Mouse (Mus musculus) embryo, embryonic 10.5 days (tissue): ENCODE results near the gene Asprv1.

Experiments used
- DNase-seq: peaks from one replicate; pipeline ENCODE4 v3.0.0-alpha.2; 2015; ENCODE audit warnings: low spot score

The Asprv1 gene

DNA sequence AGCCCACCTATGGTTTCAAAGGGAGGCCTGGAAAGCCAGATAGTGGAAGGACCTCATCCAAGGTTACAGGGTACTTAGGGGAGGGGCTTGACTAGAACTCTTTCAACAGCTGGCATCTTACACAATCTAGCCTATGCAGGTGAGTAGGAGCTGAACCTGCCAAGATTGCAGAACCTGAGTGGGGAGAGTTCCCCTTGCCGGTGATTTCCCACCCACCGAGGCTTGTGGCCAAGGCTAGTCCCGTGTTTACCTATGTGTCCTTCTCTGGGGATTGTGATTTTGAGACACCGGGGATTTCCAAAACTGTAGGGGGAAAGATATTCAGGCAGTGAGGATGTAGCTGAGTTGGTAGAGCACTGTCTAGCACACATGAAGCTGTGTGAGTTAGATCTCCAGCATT lies 12.7 kb upstream of the Asprv1 start:
- DNase-seq, result no peak

DNA sequence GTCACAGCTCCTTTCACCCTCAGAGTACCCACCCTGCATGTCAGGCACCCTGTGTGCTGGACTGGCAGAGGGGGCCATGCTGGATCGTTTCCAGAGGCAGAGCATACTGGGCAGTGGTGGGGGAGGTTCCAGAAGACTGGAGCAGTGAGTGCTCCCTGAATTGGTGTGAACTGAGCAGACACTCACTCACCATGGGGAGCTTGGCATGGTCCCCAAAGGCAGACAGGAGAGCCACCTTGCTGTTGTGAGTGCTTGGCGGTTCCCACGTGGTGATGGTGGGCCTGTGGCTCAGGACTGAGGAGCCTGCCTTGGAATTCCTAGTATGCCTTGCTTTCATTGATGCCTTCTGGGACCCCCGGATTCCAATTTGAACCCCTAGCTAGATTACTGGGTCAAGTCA lies 4.8 kb upstream of the Asprv1 start:
- DNase-seq, result no peak

DNA sequence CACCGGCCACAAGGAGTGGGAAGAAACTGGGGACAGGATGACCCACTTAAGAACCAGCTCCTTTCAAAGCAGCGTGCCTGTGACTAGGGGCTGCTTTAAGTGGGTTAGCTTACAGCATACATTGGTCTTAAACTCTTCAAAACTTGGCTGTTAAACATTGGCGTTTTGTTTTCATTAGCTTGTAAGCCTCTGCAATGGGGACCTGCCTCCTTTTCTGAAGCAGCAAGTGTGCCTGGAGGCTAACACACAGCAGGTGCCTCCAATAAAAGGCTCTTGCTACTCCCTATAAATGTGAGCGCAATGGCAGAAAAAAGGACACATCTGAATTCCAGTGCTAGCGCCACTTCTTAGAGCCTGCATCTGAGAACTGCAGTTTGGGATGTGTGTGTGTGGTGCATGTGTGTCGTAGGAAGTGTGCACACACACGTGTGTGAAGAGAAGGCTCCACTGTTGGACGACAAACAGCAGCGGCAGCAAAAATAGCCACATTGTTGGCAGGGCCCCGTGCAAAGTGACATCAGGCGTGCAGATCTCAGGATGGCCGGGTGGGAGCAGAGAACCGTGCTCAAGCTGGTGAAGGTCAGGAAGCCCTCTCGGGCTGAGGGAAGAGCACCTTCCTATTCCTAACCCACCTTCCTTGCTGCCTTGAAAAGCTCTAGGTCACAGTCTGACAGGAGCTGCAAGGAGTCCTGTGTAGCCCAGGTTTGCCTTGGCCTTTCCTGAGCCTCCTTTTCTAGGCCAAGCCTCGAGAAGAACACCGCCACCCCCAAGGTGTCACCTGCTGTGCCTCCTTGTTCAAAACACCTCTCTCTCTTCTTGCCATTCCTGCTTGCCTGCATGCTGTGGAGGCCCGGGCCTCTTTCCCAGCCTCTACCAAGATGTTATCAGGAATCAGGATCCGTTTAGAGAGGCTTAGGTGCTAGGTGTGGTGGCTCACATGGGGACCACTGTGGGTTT lies 3.6 kb upstream of the Asprv1 start:
- no peak for DNase-seq

DNA sequence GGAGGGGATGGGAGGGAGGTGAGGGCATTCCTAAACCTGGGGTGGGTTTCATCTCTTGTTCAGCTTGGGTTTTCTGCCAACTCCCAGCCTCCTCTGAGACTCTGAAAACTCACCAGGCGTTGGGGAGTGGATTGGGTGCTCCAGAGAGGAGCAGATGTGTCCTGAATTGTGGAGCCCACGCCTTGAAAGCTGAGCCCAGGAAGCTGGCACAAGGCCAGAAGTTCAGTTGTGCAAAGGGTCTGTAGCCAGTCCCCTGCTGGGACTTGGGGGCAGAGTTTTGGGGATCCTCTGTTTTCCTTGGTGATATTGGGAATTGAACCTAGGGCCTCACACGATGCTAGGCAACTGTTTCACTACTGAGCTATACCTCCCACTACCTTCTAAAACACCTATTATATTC lies 2.2 kb downstream of the Asprv1 start:
- DNase-seq, result no peak

DNA sequence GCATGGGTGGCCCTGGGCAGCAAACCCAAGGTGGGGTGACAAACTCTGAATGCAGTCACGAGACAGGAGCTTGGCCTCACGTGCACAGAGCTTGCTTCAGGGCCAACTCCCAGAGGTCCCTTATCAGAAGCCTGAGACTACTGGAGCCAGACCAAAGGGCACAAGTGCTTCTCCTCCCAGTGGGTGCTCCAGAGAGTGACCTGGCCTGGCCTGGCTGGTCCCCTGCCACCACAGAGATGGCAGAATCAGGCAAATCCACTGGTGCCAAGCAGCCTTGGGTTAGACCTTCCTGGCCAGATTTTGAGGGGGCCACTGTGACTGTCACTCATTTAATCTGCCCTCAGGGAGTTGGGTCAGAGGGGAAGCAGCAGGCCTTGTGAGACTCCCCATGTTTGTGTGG lies 8.5 kb downstream of the Asprv1 start:
- no peak for DNase-seq

DNA sequence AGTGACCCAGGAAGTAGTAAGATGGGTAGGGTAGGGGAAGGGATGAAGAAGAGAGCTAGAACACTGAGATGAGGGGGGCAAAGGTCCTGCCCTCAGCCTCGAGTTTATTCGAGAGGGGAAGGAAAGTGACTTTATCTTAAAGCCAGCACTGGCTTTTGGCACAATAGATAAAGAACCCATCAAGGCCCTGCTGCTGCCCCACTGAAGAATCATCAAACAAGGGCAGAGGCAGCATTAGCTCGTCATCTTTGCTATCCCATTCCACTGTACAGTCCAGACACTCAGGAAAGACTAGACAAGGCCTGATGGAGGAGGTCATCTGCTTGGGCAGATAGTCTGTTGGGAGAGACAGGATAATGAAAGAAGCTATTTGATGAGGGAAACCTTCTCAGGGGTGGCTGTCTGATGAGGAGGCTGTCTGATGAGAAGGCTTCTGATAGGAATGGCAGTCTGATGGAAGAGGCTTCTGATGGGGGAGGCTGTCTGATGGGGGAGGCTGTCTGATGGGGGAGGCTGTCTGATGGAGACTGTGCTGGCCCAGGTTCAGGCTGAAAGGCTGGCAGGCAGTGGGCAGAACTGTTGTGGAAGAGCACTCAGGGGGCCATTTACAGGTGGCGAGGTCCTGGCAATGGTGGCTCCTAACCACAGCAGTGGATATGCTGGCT lies 9.3 kb downstream of the Asprv1 start:
- DNase-seq, result no peak

DNA sequence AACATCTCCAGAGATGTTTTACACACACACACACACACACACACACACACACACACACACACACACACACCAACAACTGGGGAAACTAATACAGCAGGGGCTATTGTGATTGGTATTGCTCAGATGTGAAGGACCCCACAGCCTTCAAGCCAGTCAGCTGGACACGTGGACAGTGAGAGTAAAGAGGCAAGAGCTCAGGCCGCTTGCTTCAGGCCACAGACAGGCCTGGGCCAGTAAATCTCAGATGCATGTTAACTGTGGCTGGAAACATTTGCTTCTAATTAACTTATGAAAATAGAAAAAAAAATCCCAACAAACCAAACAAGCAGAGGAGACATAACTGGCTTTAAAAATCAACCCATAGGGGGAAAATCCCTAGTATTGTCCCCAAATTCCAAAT lies 9.9 kb downstream of the Asprv1 start:
- DNase-seq, result no peak

DNA sequence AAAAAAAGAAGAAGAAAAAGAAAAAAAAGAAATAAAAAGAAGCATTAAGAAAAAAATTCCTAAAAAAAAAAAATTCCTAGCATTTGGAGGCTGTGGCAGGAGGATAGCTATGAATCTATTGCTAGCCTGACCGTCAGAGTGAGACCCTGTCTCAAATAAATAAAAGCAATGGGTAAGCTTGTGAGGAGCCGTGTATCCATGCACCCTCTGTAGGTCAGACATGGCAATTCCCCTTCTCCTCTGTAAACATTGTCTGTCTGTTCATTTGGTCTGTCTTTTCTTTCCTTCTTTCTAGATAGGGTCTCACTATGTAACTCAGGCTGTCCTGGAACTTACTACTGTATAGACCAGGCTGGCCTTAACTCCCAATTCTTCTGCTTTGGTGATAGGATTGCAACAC lies 10.5 kb downstream of the Asprv1 start:
- peak; percentile 15 for DNase-seq

DNA sequence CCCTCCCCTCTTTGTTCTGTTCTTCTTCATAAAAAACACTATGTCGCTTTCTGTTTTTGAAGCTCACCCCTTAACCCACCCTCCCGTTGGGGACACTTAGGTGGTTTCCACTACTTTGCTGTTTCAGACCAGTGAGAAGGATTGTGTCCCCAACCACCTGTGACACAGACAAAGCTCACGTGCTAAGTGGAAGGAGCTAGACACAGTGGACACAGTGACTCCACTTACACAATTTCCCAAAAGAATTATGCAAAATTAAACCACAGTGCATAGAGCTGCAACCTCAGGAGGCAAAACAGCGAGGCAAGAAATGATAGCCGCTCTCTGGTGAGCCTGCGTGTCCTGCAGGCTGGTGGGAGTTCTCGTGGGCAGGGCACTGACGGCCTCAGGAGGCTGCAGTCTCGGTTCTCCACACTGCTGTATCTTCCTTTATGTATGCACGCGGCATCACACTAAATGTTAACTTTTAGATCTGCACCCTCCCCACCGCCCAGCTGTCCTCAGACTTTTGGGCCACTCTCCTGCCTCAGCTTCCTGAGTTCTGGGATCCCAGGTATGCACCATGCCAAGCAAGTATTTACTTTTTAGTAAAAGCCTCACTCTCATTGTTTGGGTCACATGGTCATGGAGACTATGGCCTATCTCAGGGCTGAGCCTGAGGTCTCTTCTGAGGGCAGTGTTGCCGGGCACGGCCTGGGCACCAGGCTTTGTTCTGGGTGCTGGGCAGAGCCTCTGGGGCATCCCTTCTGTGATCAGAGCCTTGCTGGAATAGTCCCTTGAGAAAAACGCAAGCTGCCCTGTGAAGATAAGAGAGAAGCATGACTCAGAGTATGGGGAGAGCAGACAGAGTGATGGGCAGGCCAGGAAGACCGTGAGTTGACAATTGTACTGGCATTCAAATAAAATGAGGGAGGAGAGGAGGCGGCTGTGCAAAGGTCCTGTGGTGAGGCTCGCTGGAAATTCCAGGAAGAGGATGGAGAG lies 11.5 kb downstream of the Asprv1 start:
- no peak for DNase-seq

DNA sequence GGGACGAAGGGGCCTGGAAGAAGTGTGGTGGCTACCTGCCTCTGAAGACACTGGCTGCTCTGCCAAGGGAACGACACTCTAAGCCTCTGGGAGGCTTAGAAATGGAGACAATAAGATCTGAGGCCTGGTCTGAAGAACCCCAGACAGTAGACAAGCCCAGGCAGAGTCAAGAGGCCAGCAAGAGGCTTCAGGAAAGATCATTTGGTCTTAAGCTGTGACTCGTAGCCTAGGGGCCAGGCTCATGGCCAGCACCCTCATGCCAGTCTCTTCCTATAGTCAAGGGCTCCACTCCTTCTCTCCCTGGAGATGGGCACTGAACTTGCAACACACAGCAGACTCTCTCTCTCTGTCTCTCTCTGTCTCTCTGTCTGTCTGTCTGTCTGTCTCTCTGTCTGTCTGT lies 12.2 kb downstream of the Asprv1 start:
- DNase-seq, result no peak

DNA sequence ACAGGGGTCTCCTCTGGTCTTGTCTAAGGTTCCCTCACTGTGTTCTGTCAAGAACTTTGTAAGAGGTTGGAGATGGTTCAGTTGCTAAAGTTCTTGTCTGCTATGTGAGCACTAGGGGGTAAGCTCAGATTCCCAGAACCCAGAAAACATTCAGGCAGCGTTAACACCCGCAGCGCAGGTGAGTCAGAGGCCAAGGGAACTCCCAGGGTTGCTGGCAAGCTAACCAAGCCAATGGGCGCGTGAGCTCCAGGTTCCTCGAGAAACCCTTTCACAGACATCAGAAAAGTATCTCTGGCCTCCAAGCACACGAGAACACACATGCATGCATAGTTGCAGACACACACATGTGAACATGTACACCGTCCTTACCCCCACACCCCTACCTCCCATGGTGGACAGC lies 12.8 kb downstream of the Asprv1 start:
- no peak for DNase-seq

DNA sequence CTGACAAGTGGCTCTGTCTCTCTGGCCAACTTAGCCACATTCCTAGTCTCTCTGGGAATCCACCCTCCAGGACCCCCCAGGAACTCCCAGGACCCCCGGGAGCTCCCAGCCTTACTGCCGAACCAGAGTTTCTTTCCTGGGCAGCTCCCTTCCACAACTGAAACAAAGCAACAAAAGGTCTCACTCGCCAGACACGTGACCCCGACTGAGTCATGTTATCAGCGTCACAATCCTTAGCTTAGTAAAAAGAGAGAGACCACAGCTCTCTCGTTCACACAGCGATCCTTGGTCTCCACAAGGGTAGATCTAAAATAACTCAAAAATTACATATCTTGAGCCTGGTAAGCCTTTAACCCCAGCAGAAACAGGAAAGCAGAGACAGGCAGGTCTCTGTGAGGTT lies 13.8 kb downstream of the Asprv1 start:
- DNase-seq, result no peak

DNA sequence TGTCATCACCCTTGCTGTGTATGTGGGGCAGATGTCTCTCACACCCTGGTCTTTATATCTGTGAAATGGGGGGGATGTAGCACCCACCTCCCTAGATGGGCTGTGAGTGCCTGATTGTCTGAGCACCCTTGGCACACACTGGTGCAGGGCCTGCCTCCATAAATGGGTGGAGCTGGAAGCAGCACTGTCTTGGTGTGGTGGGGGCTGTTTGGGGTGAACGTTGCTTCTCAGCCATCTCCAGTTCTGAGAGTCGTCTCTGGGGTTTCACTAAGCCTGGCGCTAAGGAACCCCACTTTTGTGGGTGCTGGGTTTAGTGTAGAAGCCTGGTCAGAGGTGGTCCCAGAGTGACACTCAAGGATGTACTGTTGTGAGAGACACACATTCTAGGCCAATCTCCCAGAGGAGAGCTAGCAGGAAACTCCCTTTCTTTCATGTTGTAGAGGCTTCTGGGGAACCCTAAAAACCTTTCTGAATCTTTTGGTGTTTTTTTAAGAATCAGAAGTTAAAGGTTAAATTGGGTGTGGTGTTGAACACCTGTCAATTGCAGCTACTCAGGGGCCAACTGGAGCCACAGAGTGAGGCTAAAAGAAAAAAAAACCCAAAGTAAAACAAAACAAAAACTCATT lies 16.9 kb downstream of the Asprv1 start:
- DNase-seq, result no peak

DNA sequence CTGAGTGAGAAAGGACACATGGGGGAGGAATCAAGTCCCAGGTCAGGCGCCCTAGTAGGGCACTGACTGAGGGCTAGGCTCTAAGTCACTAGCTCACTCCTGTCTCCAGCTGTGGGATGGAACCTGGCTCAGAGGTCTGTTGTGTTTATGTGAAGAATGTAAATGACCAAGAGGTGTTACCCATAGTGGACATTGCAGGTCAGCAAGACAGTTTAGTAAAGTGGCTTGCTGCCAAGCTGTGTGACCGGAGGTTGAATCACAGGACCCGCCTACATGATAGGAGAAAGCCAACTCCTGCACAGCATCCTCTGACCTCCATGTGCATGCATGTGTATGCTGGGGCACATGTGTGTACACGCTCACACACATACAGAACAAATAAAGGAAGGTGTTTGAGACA lies 17.6 kb downstream of the Asprv1 start:
- no peak for DNase-seq

DNA sequence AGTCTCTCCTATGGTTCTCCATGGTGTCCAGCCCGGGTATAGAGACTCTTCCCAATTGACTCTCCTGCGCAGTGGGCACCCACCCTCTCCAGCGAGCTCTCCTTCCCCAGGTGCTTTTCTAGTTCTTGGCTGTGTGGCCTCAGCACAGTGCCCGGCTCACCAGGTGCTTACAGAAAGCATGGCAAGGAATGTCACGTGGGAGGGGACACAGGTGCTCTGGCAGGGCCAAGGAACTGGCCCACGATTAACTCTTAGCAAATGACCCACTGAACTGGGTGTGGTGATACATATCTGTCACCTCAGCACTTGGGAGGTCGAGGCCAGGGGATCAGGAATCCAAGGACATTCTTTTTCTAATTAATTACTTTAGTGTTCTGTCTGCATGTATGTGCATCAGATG lies 18.2 kb downstream of the Asprv1 start:
- DNase-seq, result no peak

DNA sequence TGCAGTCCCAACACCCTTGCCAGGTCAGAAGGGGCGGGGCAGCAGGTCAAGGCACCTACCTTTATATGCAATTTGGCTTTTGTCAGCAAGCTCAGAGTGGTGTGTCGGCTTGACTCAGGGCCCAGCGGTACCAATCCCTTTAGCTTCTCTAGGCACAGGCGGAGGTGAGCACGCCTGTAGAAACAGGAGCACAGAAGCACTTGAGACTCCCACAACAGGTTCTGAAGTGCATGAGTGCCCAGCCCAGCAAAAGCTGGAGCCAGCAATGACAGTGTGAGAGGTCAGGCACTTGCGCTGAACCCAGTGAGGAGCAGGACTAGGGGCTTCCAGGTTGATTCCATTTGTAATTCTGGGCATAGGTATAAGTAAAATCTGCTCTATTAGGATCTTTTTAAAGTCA lies 25.1 kb downstream of the Asprv1 start:
- DNase-seq, result no peak

DNA sequence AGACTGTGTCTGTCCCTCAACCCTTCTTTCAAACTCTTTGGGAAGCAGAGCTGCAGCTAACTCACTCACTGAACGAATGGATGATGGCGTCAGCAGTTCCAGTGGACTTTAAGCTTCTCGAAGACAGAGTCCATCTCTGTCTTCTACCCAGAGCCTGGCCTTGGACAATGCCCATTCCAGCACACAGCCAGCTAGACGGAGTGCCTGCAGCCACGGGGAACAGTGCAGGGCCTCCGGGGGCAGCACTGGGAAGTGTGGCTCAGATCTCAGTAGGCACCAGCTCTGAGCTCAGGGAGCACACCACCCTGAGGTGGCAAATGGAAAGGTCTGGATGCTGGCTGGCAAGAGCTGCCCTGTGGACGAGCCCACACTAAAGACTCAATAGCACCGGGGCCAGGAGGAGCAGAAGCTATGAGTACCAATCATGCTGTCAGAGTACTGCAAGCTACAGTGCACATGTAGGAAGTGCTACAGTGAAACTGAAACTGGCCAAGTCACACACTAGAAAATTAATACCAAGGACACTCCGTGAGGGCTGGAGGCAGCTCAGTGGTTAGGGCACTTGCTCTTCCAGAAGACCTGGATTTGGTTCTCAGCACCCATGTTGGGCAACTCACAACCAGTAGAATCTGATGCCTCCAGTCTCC lies 26.4 kb downstream of the Asprv1 start:
- DNase-seq, result no peak

DNA sequence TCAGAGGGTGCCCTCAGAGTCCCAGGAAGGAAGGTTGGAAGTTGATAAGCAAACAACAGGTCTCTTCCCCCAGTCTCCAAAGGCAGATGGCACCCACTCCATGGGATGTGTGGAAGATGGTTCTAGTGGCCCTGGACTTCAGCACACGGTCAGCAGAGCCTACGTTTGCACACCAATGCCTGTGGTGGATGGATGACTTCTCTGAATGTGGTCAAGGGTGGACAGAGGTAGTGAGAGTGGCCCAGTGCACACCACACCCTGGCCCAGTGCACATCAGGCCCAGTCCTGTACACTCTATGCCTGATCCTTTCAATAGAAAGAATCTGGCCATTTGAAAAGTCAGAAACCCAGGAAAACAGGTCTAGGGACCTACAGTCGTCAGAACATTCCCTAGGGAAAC lies 30.5 kb downstream of the Asprv1 start:
- no peak for DNase-seq

DNA sequence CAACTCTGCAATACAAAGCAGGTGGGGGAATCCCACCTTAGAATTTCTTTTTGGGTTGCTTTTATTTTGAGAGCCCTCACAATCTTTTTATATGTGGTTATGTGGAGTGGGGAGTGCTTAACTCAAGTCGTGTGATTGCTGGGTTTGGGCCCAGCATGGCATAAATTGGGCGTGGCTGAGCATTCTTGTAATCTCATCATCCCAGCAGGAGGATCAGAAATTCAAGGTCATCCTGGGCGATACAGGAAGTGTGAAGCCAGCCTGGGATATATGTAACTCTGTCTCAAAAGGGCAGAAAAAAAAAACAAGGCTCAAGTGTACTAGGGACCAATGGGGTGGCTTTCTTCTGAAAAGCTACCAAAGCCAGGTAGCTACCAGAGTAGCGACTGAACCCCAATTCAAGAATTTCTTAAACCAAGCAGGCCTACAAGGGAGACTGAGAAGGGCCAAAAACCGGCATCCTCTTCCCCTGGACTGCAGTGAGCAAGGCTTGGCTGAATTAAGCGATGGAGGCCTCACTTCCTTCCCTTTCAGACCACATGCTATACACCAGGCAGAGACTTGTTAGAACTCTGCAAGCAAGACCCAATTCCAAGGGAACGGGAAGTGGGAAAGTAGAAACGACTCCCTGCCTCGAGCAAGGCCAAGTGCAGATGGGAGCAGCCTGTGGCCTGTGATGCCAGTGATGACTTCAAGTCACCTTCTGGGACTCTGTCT lies 32.4 kb downstream of the Asprv1 start:
- no peak for DNase-seq

DNA sequence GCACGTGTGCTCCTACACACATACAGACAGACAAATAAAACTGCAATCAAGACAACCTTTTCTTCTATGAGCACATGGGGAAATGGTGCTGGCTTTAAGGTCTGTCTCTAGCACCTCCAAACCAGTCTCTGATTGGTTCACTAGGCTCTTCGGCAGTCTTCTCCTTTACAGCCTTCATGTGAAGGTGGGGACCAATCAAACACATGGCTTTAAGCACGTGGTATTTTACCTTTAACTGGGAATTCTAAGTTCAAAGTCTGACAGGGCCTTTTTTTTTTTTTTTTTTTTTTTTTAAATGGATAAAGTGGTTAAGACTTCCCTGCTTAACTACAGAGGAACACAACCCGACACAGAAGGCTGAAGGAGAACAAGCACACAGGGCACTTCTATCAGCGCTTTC lies 37.1 kb downstream of the Asprv1 start:
- no peak for DNase-seq
